Mouse (Mus musculus) neural tube, embryonic 15.5 days (tissue): ENCODE results near the gene Gemin5. TPM values are rescaled to one million over a fixed set of nuclear protein-coding genes. Genes with fewer than 3 reads are reported as not detected.

Experiments used
- ATAC-seq: fragments of 200-750 bp; cut with Nextera tagmentation; 2 replicates; pipeline ENCODE4 v1.8.0; 2017; ENCODE audit warnings: mild to moderate bottlenecking, moderate TSS enrichment, moderate library complexity; ENCODE audit not compliant: low FRiP score
- H3K27ac ChIP-seq: fragments of 300-500 bp; sonication (generic); replicated peaks from 2 replicates; pipeline ENCODE4 v1.5.1; 2015; ENCODE audit warnings: mild to moderate bottlenecking, inconsistent platforms
- H3K27me3 ChIP-seq: fragments of 300-500 bp; sonication (generic); replicated peaks from 2 replicates; pipeline ENCODE4 v1.6.1; 2015; ENCODE audit warnings: inconsistent platforms
- H3K36me3 ChIP-seq: fragments of 300-500 bp; sonication (generic); 2 replicates; pipeline ENCODE4 v1.6.1; 2015; ENCODE audit warnings: inconsistent platforms
- H3K4me1 ChIP-seq: fragments of 300-500 bp; sonication (generic); 2 replicates; pipeline ENCODE4 v1.6.1; 2015; ENCODE audit warnings: inconsistent platforms
- H3K4me2 ChIP-seq: fragments of 300-500 bp; sonication (generic); 2 replicates; pipeline ENCODE4 v1.6.1; 2015; ENCODE audit warnings: inconsistent platforms, mild to moderate bottlenecking, moderate library complexity
- H3K4me3 ChIP-seq: fragments of 300-500 bp; sonication (generic); replicated peaks from 2 replicates; pipeline ENCODE4 v1.5.1; 2015; ENCODE audit warnings: mild to moderate bottlenecking, inconsistent platforms
- H3K9ac ChIP-seq: fragments of 300-500 bp; sonication (generic); replicated peaks from 2 replicates; pipeline ENCODE4 v1.6.1; 2015; ENCODE audit warnings: mild to moderate bottlenecking, inconsistent platforms
- H3K9me3 ChIP-seq: fragments of 300-500 bp; sonication (generic); replicated peaks from 2 replicates; pipeline ENCODE4 v1.6.1; 2016; ENCODE audit warnings: inconsistent platforms
- WGBS: fragments of 180-500 bp; shearing (Covaris S2); methylation state at CpG from one replicate; pipeline ENCODE4 v1.1.7; 2015; ENCODE audit warnings: mixed read lengths; 5-methylcytosine and 5-hydroxymethylcytosine counted together
- polyA plus RNA-seq: library from polyadenylated mRNA; unstranded; fragments of >200 nt; fragmentation: Nextera tagmentation; extraction: Ambion mirVana; gene quantifications from 2 replicates; pipeline ENCODE4 v1.2.1, GENCODE M21; 2015

Gene Gemin5
- polyA plus RNA-seq, 1 experiment from 2014 or later, result 12.2 TPM

DNA sequence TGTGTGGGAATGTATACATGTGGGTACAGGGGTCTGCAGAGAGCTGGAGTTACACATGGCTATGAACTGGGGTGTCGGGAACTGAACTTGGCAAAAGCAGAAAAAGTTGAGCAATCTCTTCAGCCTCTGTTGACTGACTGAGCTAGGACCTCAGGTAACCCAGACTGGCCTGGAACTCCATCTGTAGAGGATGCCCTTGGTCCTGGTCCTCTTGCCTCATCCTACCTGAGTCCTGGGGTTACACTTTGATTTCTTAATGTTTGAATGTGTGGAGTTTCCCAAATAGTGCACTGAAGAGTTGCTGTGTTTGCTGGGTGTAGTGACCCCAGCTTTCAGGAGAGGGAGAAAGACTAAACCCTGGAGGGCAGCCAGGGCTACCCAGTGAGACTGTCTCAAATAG is 72.8 kb downstream of the Gemin5 start:
- Histone ChIP-seq H3K4me2 (no peak overlapping the region), H3K36me3 (no peaks in the 10 kb centered on the region), H3K4me3 (no peak overlapping the region), H3K27me3 (peaks cover 19% of the 10 kb centered on the region), H3K9ac (no peak overlapping the region), H3K9me3 (no peaks in the 10 kb centered on the region), H3K27ac (no peak overlapping the region), H3K4me1 (peaks cover 7% of the 10 kb centered on the region)
- no peak for ATAC-seq
- 100% methylated on average over 1 of the region's 1 CpGs for WGBS

DNA sequence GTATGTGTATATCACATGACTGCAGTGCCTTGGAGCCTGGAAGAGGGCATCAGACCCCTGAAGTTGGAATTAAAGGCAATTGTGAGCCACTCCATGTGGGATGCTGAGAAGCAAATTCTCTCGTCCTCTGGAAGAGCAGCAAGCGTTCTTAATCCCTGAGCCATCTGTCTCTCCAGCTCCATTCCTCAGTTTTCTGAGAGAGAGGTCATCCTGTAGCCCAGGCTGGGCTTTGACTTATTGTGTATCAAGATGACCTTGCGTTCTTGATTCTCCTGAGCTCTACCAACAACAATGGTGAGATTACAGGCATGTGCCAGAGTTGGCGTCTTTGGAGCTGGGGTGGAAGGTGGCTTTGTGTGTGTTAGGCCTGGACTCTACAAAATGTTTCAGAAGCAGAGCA is 73.6 kb downstream of the Gemin5 start:
- H3K9me3 ChIP-seq, result no peaks in the 10 kb centered on the region
- H3K36me3 ChIP-seq, result no peaks in the 10 kb centered on the region
- no peak overlapping the region for H3K27ac ChIP-seq
- H3K4me1 ChIP-seq, result peaks cover 7% of the 10 kb centered on the region
- no peak overlapping the region for H3K9ac ChIP-seq
- no peak for ATAC-seq
- H3K4me3 ChIP-seq, result no peak overlapping the region
- no peak overlapping the region for H3K4me2 ChIP-seq
- peaks cover 16% of the 10 kb centered on the region for H3K27me3 ChIP-seq
- 83% methylated on average over 4 of the region's 4 CpGs for WGBS

- Histone ChIP-seq H3K4me3 (no peak within 1 kb of the TSS), H3K9me3 (no peaks in the 10 kb centered on the region), H3K4me2 (peak within 1 kb of the TSS; percentile 17; the same call in 1 of the 2 replicates), H3K27me3 (peaks cover 4% of the 10 kb centered on the region; the same call in 1 of the 2 replicates), H3K4me1 (peaks cover 7% of the 10 kb centered on the region), H3K36me3 (no peaks in the 10 kb centered on the region), H3K27ac (no peak within 1 kb of the TSS), H3K9ac (no peak within 1 kb of the TSS)
- no peak for ATAC-seq
- WGBS, result 26% methylated on average over 12 of the region's 12 CpGs
These were observed 75.3 kb downstream of the Gemin5 start, which contains the start of gene Gm12248 for GRCm38 (mm10) chr11:58093021-58093528. Gene Gm12248 (minus strand): TSS chr11:58093134.

GRCm38 (mm10) chr11:58092541-58092940 is 75.8 kb downstream of the Gemin5 start:
- H3K27ac ChIP-seq, result no peak overlapping the region
- H3K9me3 ChIP-seq, result no peaks in the 10 kb centered on the region
- 57% methylated on average over 4 of the region's 4 CpGs for WGBS
- no peak overlapping the region for H3K9ac ChIP-seq
- peak overlapping the region; percentile 17; the same call in 1 of the 2 replicates for H3K4me2 ChIP-seq
- no peak overlapping the region for H3K4me3 ChIP-seq
- H3K4me1 ChIP-seq, result peaks cover 2% of the 10 kb centered on the region; the same call in 1 of the 2 replicates
- H3K27me3 ChIP-seq, result peaks cover 4% of the 10 kb centered on the region; the same call in 1 of the 2 replicates
- ATAC-seq, result no peak
- H3K36me3 ChIP-seq, result no peaks in the 10 kb centered on the region

DNA sequence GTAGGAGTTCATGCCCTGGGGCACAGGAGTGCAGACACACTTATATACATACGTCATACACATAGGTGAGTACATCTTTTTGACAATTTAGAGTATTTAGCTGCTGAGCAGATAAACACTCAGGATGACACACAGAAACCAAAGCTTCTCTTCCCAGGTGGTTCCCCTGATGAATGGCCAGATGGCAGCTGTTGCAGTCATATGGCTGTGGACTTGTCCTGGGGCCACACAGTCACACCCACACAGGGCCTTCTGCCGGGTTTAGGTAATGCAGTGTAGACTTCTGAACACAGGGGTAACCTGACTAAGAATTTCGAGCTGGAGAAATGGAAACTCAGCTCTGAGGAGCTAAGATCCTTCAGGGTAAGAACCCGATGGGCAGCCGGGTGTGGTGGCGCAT is 86.6 kb downstream of the Gemin5 start:
- H3K9me3 ChIP-seq, result no peaks in the 10 kb centered on the region
- no peak for ATAC-seq
- WGBS, result 87% methylated on average over 6 of the region's 6 CpGs

GRCm38 (mm10) chr11:58077270-58077669 is 91.1 kb downstream of the Gemin5 start:
- no peak overlapping the region for H3K27ac ChIP-seq
- H3K4me3 ChIP-seq, result no peak overlapping the region
- no peaks in the 10 kb centered on the region for H3K9me3 ChIP-seq
- no peaks in the 10 kb centered on the region for H3K36me3 ChIP-seq
- no peak for ATAC-seq
- H3K4me2 ChIP-seq, result no peak overlapping the region
- H3K9ac ChIP-seq, result no peak overlapping the region
- WGBS, result 77% methylated on average over 4 of the region's 4 CpGs
- H3K4me1 ChIP-seq, result no peaks in the 10 kb centered on the region
- H3K27me3 ChIP-seq, result no peaks in the 10 kb centered on the region

More for the DNA sequence above, 86.6 kb downstream of the Gemin5 start:
- no peaks in the 10 kb centered on the region for H3K4me1 ChIP-seq
- H3K36me3 ChIP-seq, result no peaks in the 10 kb centered on the region
- no peak overlapping the region for H3K27ac ChIP-seq
- H3K27me3 ChIP-seq, result no peaks in the 10 kb centered on the region
- no peak overlapping the region for H3K4me3 ChIP-seq
- no peak overlapping the region for H3K9ac ChIP-seq
- H3K4me2 ChIP-seq, result no peak overlapping the region

DNA sequence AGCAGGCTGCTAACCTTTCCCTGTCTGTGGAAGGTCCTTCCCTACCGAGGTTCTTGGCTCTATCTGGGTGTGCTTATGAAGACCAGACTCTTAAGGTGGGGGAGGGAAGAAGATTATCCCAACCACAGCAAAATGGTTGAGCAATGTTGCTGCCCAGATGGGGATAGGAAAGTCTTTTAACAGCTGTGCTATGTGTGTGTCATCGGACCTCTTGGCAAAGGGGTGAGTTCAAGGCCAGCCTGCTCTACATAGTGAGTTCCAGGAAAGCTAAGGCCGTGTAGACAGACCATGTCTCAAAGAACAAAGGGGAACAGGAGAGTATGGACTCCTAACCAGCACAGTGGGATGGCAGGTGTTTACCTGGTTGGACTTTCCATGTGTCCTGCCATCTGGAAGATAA is 95.4 kb downstream of the Gemin5 start:
- Histone ChIP-seq H3K9ac (no peak overlapping the region), H3K4me1 (no peaks in the 10 kb centered on the region), H3K4me3 (no peak overlapping the region), H3K27me3 (no peaks in the 10 kb centered on the region), H3K36me3 (no peaks in the 10 kb centered on the region), H3K4me2 (no peak overlapping the region), H3K9me3 (no peaks in the 10 kb centered on the region), H3K27ac (no peak overlapping the region)
- WGBS, result 87% methylated on average over 3 of the region's 3 CpGs
- ATAC-seq, result no peak

Other genes starting within 250 kb of the Gemin5 start
- 19.9 and 20.5 TPM in 2 replicates for gene Larp1, start 159.5 kb downstream of the Gemin5 start, polyA plus RNA-seq
- not detected in 2 replicates for gene Gm12248, start 75.4 kb downstream of the Gemin5 start, polyA plus RNA-seq
- gene Cnot8, start 64.4 kb downstream of the Gemin5 start, polyA plus RNA-seq, result 99.6 and 105 TPM in 2 replicates
- 99.2 and 107 TPM in 2 replicates for gene Mrpl22, start 3.1 kb upstream of the Gemin5 start, polyA plus RNA-seq
- 2.4 and 8.2 TPM in 2 replicates for gene Igtp, start 31.0 kb upstream of the Gemin5 start, polyA plus RNA-seq
- gene Irgm2, start 31.1 kb upstream of the Gemin5 start, polyA plus RNA-seq, result 1.3 and 3.4 TPM in 2 replicates
- gene 4930438A08Rik, start 106.3 kb upstream of the Gemin5 start, polyA plus RNA-seq, result not detected in 2 replicates
- gene Zfp692, start 138.5 kb upstream of the Gemin5 start, polyA plus RNA-seq, result 31.5 and 33.3 TPM in 2 replicates
- 37.9 and 44.8 TPM in 2 replicates for gene Zfp672, start 161.8 kb upstream of the Gemin5 start, polyA plus RNA-seq
- gene Sh3bp5l, start 162.2 kb upstream of the Gemin5 start, polyA plus RNA-seq, result 47.1 and 47.7 TPM in 2 replicates
- 0.37 and 19.8 TPM in 2 replicates for gene Lypd8, start 210.5 kb upstream of the Gemin5 start, polyA plus RNA-seq